Mouse (Mus musculus) heart, postnatal 10 days (tissue): ENCODE measurements at regions not wholly inside any gene's neighbourhood (a gene's known extent, or its start where the extent isn't known, plus 50 kb on each side); places are given as distances from the start of the nearest gene placed in this dataset.

ENCODE experiments used
- DNase-seq, 2 experiments: peaks; one replicate each; pipeline ENCODE4 v3.0.0; 2021
- intact Hi-C: fragments of 180-260 bp; cut with DNase I; formaldehyde crosslinking; loops from one replicate; pipeline ENCODE4 v1.15.1; 2025

GRCm38 (mm10) chr2:50567542-50567941 is 270.9 kb upstream of the Mmadhc start:
- DNase-seq, result no peak
- intact Hi-C loops, result no loop called here

GRCm38 (mm10) chr2:50554031-50554430 is 257.4 kb upstream of the Mmadhc start:
- intact Hi-C loops, result no loop called here
- no peak for DNase-seq

- no peak for DNase-seq
- intact Hi-C loops, result no loop called here
These were observed 255.8 kb upstream of the Mmadhc start for GRCm38 (mm10) chr2:50552437-50552836.

DNA sequence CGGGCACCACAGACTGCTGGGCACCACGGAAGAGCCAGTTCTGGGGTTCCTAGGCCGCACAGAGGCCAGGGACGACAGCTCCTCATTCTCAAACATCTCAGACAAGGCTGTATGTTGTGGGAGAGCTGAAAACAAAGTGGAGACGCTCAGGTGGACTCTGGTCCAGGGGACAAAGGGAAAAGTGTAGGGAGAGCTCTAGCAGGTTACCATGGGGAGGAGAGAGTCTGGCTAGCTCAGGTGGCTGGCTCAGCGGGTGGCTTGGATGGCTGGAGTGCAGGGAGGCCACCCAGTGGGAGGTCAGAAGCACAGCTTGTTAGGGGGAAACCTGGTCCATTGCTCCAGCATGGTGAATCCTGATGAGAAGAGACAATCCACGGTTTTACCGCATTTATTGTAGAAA is 253.3 kb upstream of the Mmadhc start:
- intact Hi-C loops, result no loop called here
- no peak for DNase-seq

DNA sequence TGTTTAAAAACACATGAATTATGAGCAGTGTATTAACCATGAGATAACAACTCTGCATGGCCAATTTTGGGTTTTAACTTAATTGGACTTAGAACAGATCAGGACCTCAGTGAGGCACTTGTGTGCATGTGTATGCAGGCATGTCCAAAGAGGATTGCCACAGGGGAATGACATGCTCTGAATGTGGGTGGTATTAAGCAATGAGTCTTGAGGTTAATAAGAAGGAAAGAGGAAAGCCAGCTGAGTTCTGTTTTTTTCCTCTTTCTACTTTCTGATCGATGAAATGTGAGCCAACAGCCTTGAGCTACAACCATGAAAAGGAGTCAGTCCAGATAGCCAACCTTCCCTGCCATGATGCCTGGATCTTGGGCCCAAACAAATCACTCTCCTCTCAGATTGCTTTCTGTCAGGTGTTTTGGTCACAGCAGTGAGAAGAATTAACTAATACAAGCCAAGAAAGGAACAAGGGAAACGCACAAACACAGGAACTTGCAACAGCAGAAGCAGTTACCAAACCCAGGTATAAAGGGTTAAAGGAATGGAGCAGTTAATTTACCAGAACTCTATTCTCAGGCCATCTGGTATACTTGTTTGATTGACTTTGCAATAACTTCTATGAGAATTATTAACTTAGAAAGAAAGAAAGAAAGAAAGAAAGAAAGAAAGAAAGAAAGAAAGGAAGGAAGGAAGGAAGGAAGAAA is 243.3 kb upstream of the Mmadhc start:
- intact Hi-C loops, result no loop called here
- no peak for DNase-seq

- intact Hi-C loops, result no loop called here
These were observed 241.5 kb upstream of the Mmadhc start for GRCm38 (mm10) chr2:50538068-50538467.

DNA sequence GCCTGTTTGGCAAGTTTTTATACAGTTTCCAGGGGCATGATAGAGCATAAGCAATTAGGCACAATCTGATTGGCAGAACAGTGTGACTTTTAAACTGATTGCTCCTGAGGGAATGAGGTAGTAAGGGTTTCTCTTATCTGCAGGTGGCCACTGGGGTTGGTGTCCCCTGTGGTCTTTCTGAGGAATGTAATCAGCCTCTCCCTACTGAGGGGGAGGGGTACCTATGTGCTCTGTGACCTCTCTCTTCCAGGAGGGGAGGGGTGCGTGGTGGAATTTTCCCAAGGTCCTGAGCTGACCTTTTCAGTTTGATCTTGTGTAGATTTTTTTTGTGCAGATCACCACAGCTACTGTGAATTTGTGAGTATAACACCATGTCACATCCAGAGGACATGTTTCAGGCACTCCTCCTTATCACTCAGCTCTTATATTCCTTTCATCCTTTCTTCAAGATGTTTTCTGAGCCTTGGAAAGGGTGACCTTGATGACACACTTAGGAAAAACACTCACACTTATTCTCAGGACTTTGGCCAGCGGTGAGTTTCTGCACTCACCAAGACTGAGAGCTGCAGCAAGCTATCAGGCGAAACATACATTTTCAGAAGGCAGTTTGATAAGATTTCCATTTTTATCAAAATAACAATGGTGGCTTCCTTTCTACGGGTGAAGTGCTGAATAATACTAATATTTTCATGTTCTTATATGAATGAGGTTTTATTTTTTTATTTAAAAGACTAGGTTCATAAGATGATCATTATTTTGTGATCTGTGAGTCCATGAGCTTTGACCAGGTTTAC is 238.7 kb upstream of the Mmadhc start:
- DNase-seq, result no peak
- intact Hi-C loops, result no loop called here

More at GRCm38 (mm10) chr2:50538068-50538467, 241.5 kb upstream of the Mmadhc start:
- no peak for DNase-seq

DNA sequence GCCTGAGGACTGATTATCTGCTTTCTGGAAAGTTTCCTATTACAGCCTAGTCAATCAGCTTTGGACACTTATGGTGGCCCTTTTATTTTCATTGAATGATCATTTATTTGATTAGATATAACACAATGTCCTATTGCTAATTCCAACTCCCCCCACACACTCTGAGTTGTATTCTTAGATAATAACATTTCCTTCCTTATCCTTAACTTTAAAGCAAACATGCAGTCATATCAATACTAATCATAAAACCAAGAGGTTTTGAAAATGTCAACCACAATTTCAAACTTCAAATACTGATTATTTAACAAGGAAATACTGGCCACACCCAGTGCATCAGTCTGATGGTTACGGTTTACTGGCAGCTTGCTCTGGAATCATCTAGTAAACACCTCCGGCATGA is 237.1 kb upstream of the Mmadhc start:
- intact Hi-C loops, result no loop called here
- DNase-seq, result no peak

- intact Hi-C loops, result no loop called here
- no peak for DNase-seq
These were observed 230.8 kb upstream of the Mmadhc start for GRCm38 (mm10) chr2:50527425-50527824.

DNA sequence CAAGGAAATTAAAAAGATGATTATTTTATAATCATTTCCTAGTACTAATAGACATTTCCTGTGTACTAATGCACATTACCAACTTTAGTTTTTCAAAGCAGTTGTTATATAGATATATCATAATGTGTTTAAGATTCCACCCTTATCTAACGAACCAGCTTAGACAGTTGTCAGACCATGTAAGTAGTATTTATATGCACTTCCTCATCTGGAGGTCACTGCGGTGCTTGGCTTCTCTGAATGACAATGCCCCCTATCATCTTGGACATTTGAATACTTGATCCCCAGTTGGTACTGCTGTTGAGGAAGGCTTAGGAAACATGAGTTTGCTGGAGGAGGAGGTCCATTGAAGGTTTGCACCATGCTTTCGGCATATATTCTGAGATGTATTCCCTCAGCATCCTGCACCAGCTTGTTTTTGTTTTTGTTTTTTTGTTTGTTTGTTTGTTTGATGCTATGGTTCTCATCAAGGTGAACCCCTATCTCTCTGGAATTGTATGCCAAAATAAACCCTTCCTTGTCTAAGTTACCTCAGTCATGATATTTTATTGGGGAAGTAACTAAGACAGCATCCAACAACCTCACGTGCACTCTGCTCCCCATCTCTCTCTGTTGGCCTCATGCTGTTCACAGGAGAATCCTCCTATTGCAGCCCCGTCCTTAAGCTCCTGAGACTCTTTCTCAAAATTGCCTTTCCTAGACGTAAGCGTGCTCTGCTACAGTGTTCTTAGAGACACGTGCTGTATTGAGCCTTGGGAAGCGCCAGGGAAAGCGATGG is 228.4 kb upstream of the Mmadhc start:
- no peak for DNase-seq
- intact Hi-C loops, result no loop called here

GRCm38 (mm10) chr2:50520169-50520568 is 223.6 kb upstream of the Mmadhc start:
- intact Hi-C loops, result no loop called here
- DNase-seq, result no peak

DNA sequence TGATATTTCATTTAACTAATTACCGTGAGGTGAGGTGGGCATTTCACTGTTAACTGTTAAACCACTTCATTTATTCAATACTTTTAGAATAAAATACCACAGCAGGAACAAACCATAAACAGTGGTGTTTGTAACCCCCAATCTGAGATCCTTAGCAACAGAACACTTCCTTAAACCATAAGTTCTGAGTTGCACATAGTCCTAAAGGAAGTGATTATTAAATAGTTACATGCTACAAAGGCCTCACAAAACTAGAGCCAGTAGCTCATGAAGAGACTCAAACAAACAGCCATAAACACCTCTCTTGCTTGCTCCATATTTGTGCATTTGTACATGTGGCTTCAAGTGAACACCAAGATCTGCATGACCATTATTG is 222.5 kb upstream of the Mmadhc start:
- DNase-seq, result no peak
- intact Hi-C loops, result loop anchor here (5.0 kb wide), 1 partner anchor 628 kb away; the partner anchor contains the start of gene Rnd3

DNA sequence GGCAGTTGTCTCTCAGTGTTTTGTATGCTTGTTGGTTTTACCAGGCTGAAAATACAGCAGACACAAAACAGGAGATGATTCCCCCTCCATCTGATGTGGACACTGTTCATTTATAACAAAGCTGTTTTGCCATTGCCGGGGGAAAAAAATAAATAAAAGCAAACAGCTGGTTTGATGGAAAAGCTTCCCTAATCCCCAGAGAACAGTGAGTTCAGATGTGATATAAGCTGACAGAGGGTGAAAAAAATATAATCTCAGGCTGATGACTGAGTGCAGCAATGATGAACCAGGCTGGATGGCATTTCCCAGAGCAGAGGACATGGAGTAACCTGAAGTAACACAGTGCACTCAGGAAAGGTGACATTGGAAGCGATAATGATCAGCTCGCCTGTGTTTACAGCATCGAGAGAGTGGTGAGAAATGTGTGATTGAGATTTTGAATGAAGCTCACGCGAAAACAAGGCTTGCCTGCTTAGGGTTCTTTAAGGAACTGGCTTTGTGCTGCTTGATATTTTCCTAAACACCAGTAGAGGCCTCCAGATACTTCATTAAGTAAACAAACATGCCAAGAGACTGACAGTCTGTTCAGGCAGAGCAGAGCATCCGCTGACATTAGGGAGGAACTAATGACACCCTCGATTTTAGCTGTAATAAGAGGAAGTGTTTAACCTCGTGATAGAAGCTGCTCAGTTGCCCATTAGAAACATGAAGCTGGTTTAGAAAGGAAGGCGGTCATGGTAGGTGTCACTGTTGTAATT is 221.9 kb upstream of the Mmadhc start:
- DNase-seq, result peak; percentile 7 to 9
- intact Hi-C loops, result loop anchor here (5.0 kb wide), 1 partner anchor 629 kb away; the partner anchor contains the start of gene Rnd3

DNA sequence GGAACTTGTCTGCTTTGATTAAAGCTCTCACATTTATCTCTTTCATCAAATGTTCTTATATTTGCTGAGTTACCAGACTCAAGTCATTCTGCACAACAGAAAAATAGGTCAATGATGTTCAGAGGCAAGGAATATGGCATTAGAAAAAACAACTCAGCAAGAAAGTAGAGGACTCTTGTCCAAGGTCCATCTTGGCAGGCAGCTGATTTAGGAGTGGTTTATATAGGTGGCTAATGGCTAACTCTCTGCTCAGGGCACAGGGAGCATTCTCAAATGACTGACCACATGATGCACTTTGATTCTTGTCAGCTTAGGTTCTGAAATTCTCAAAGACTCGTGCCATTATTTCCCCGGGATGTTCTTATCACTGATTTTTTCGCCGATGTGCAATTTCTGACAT is 216.7 kb upstream of the Mmadhc start:
- intact Hi-C loops, result no loop called here
- DNase-seq, result no peak

DNA sequence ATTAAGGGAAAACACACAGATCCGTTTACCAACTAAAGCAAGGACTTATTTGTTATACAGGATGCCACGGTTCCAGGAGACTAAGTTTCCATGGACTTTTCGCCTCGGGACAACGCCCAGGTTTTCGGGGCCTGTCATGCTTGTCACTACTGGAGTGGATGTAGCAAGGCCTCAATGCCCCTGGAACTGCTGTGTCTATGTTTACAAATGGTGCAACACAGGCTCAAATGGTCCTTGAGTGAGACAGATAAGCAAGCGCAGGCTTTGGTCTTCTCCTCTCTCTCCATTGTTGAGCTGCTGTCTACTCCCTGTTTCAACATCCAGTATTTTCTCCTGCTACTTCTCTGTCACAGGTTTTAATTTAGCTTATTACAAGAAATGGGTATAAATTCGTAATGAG is 202.1 kb upstream of the Mmadhc start:
- DNase-seq, result no peak
- intact Hi-C loops, result no loop called here

DNA sequence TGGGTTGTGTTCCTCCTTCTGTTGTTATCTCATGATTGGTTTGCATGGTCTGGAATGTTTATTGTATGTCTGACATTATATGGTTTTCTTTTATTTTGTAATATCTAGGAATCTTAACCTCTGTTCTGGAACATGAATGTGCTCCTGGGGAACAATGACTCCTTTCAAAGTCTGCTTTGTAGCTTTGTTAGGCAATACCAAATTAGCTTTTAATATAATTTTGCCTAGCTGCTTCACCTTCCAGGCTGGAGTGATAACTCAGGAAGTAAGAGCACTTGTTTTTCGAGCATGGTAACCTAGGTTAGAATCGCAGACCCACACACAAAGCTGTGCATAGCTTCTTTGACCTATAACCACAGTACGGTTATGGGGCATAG is 199.4 kb upstream of the Mmadhc start:
- DNase-seq, result no peak
- intact Hi-C loops, result no loop called here

DNA sequence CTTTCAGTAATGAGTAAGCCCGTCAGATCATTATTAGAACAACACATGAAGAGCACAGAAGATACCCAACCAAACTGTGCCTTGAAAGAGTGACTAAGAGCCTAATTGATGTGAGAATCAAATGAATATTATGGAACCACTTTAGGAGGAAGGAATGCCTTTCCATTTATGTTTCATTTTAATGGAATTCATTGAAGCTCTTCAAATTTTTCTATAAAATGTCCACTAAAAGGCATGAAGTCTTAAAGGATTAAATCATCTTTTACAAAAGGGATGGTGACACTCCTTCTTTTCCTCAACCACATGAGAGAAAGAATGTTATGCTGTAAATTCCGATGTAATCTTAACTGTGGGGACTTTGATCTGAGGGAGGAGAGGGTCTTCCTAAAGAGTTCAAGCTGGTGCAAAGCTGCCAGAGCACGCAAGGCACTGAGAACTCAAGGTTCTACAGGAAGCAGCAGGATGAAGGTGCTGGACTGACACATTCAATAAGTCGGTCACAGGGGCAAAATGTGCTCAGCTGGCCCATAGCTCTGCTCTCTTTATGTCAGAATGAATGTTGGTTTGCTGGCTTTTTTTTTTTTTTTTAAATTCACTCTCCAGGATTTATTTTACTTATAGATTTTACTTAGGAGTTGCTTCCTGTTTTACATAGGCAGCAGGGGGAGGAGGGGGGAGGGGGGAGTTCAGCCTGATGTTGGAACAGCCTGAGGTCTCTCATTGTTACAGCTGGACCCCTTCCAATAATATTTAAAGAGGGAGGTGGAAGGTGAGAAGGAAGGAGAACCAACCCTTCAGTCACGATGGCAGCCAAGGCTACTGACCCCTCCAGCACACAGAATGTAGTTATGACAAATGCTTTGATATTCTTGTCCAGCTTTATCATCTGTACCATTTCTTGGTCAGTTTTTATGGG is 198.8 kb upstream of the Mmadhc start:
- no peak for DNase-seq
- intact Hi-C loops, result no loop called here

- peak in 1 of 2 experiments; percentile 3 for DNase-seq
These were observed 197.2 kb upstream of the Mmadhc start for GRCm38 (mm10) chr2:50493597-50494335.

DNA sequence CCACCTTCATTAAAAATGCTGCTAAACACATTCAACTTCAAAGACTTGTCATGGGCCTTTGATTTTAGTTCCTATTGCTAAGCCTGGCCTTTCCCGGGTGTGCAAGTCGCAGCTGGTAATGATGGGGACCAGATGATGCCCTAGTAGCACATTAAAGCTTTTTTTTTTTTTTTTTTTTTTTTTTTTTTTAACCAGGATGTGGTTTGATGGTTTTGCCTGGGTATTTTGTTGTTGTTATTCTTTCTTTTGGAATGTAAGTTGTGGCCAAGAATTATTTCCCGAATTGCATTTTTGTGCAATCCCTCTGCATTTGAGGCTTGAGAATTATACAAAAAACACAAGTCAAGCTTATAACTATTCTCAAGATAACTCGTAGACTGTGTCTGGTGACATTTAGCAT is 167.2 kb upstream of the Mmadhc start:
- intact Hi-C loops, result no loop called here
- DNase-seq, result no peak

More at GRCm38 (mm10) chr2:50493597-50494335, 197.2 kb upstream of the Mmadhc start:
- intact Hi-C loops, result no loop called here
